Mouse (Mus musculus): ENCODE results near the gene Lcat. TPM values are rescaled to one million over a fixed set of nuclear protein-coding genes. Genes with fewer than 3 reads are reported as not detected.

The Lcat gene
- total and polyA plus RNA-seq, 3 experiments: 0.22 to 0.40 TPM; not detected in 1

GRCm38 (mm10) chr8:105938306-105938669 is 4.9 kb downstream of the Lcat start, which contains the start of gene Psmb10:
Gene Psmb10, minus strand, starts transcription at chr8:105938444.
- ATAC-seq (ENCODE audit: extremely low read depth, insufficient number of reproducible peaks, low FRiP score, poor library complexity, severe bottlenecking) (no peak), DNase-seq (ENCODE audit: low spot score) (no peak)
- no peaks in the 10 kb centered on the region for H3K27me3 ChIP-seq (ENCODE audit: insufficient read depth, low read length)

GRCm38 (mm10) chr8:105937496-105938305 is 5.5 kb downstream of the Lcat start:
- H3K27me3 ChIP-seq (ENCODE audit: insufficient read depth, low read length): no peaks in the 10 kb centered on the region
- peaks cover 60% of the 10 kb centered on the region for H3K36me3 ChIP-seq (replicated peaks)
- DNase-seq (ENCODE audit: low spot score): peak; percentile 65
- H3K4me1 ChIP-seq (ENCODE audit: insufficient read depth, low read depth, low read length): peaks cover 66% of the 10 kb centered on the region
- TF ChIP-seq GATA1 (IDR thresholded peaks at IDR 0.05; ENCODE audit: borderline replicate concordance, low read length): no peak
- no peak; the same call in 1 of the 2 replicates for TF ChIP-seq POLR2AphosphoS5 (IDR thresholded peaks at IDR 0.05; ENCODE audit: insufficient replicate concordance, low read depth, low read length)
- TF ChIP-seq CTCF (IDR thresholded peaks at IDR 0.05; ENCODE audit: low read depth, low read length): no peak
- no peak for TF ChIP-seq TAL1 (conservative IDR thresholded peaks at IDR 0.05; ENCODE audit: low read depth, low read length)
- TF ChIP-seq GATA2 (IDR thresholded peaks at IDR 0.05; ENCODE audit: borderline replicate concordance, low read depth, low read length): no peak
- H3K4me3 ChIP-seq (ENCODE audit: low read depth, low read length): peak overlapping the region; percentile 94
- no peak for ATAC-seq (ENCODE audit: extremely low read depth, insufficient number of reproducible peaks, low FRiP score, poor library complexity, severe bottlenecking)
- no peaks in the 10 kb centered on the region for H3K9me3 ChIP-seq (replicated peaks)

More at GRCm38 (mm10) chr8:105938306-105938669, 4.9 kb downstream of the Lcat start, which contains the start of gene Psmb10:
- H3K4me1 ChIP-seq (ENCODE audit: insufficient read depth, low read depth, low read length): peaks cover 66% of the 10 kb centered on the region
- H3K4me3 ChIP-seq (ENCODE audit: low read depth, low read length): peak within 1 kb of the TSS; percentile 94
- peaks cover 60% of the 10 kb centered on the region for H3K36me3 ChIP-seq (replicated peaks)
- no peaks in the 10 kb centered on the region for H3K9me3 ChIP-seq (replicated peaks)
- TF ChIP-seq GATA1 (IDR thresholded peaks at IDR 0.05; ENCODE audit: borderline replicate concordance, low read length): no peak
- no peak for TF ChIP-seq TAL1 (conservative IDR thresholded peaks at IDR 0.05; ENCODE audit: low read depth, low read length)
- no peak for TF ChIP-seq POLR2AphosphoS5 (IDR thresholded peaks at IDR 0.05; ENCODE audit: insufficient replicate concordance, low read depth, low read length)
- TF ChIP-seq GATA2 (IDR thresholded peaks at IDR 0.05; ENCODE audit: borderline replicate concordance, low read depth, low read length): no peak
- TF ChIP-seq CTCF (IDR thresholded peaks at IDR 0.05; ENCODE audit: low read depth, low read length): no peak

- DNase-seq (ENCODE audit: low spot score) (peak; percentile 85), ATAC-seq (ENCODE audit: extremely low read depth, insufficient number of reproducible peaks, low FRiP score, poor library complexity, severe bottlenecking) (peak; percentile 89)
- Histone ChIP-seq H3K4me1 (ENCODE audit: insufficient read depth, low read depth, low read length) (peaks cover 68% of the 10 kb centered on the region), H3K36me3 (replicated peaks) (peaks cover 60% of the 10 kb centered on the region), H3K9me3 (replicated peaks) (no peaks in the 10 kb centered on the region), H3K4me3 (ENCODE audit: low read depth, low read length) (peak overlapping the region; percentile 94), H3K27me3 (ENCODE audit: insufficient read depth, low read length) (no peaks in the 10 kb centered on the region)
- TF ChIP-seq GATA2 (IDR thresholded peaks at IDR 0.05; ENCODE audit: borderline replicate concordance, low read depth, low read length): no peak
- TF ChIP-seq POLR2AphosphoS5 (IDR thresholded peaks at IDR 0.05; ENCODE audit: insufficient replicate concordance, low read depth, low read length): no peak
- TF ChIP-seq GATA1 (IDR thresholded peaks at IDR 0.05; ENCODE audit: borderline replicate concordance, low read length): no peak
- no peak for TF ChIP-seq CTCF (IDR thresholded peaks at IDR 0.05; ENCODE audit: low read depth, low read length)
- no peak for TF ChIP-seq TAL1 (conservative IDR thresholded peaks at IDR 0.05; ENCODE audit: low read depth, low read length)
Observed at GRCm38 (mm10) chr8:105936866-105937475, 6.2 kb downstream of the Lcat start.

- Histone ChIP-seq H3K4me3 (ENCODE audit: low read depth, low read length) (peak overlapping the region; percentile 94), H3K4me1 (ENCODE audit: insufficient read depth, low read depth, low read length) (peaks cover 64% of the 10 kb centered on the region), H3K36me3 (replicated peaks) (peaks cover 60% of the 10 kb centered on the region), H3K9me3 (replicated peaks) (no peaks in the 10 kb centered on the region), H3K27me3 (ENCODE audit: insufficient read depth, low read length) (no peaks in the 10 kb centered on the region)
- ATAC-seq (ENCODE audit: extremely low read depth, insufficient number of reproducible peaks, low FRiP score, poor library complexity, severe bottlenecking): no peak
- no peak for DNase-seq (ENCODE audit: low spot score)
- no peak for TF ChIP-seq POLR2AphosphoS5 (IDR thresholded peaks at IDR 0.05; ENCODE audit: insufficient replicate concordance, low read depth, low read length)
- no peak for TF ChIP-seq CTCF (IDR thresholded peaks at IDR 0.05; ENCODE audit: low read depth, low read length)
- TF ChIP-seq GATA2 (IDR thresholded peaks at IDR 0.05; ENCODE audit: borderline replicate concordance, low read depth, low read length): no peak
- no peak for TF ChIP-seq TAL1 (conservative IDR thresholded peaks at IDR 0.05; ENCODE audit: low read depth, low read length)
- TF ChIP-seq GATA1 (IDR thresholded peaks at IDR 0.05; ENCODE audit: borderline replicate concordance, low read length): no peak
Observed at GRCm38 (mm10) chr8:105935863-105936603, 7.1 kb downstream of the Lcat start.

- H3K4me3 ChIP-seq (ENCODE audit: low read depth, low read length): peak overlapping the region; percentile 20; the same call in 1 of the 2 replicates
- peaks cover 68% of the 10 kb centered on the region for H3K36me3 ChIP-seq (replicated peaks)
- no peak for TF ChIP-seq GATA2 (IDR thresholded peaks at IDR 0.05; ENCODE audit: borderline replicate concordance, low read depth, low read length)
- no peak for TF ChIP-seq CTCF (IDR thresholded peaks at IDR 0.05; ENCODE audit: low read depth, low read length)
- TF ChIP-seq GATA1 (IDR thresholded peaks at IDR 0.05; ENCODE audit: borderline replicate concordance, low read length): no peak
- TF ChIP-seq TAL1 (conservative IDR thresholded peaks at IDR 0.05; ENCODE audit: low read depth, low read length): no peak
- no peak for TF ChIP-seq POLR2AphosphoS5 (IDR thresholded peaks at IDR 0.05; ENCODE audit: insufficient replicate concordance, low read depth, low read length)
- peaks cover 72% of the 10 kb centered on the region for H3K4me1 ChIP-seq (ENCODE audit: insufficient read depth, low read depth, low read length)
- peak; percentile 5; the same call in 1 of the 2 replicates for ATAC-seq (ENCODE audit: extremely low read depth, insufficient number of reproducible peaks, low FRiP score, poor library complexity, severe bottlenecking)
- no peaks in the 10 kb centered on the region for H3K9me3 ChIP-seq (replicated peaks)
- peak; percentile 28 for DNase-seq (ENCODE audit: low spot score)
- H3K27me3 ChIP-seq (ENCODE audit: insufficient read depth, low read length): no peaks in the 10 kb centered on the region
Observed at GRCm38 (mm10) chr8:105935105-105935504, 8.1 kb downstream of the Lcat start.
